In the genomic region with DNA sequence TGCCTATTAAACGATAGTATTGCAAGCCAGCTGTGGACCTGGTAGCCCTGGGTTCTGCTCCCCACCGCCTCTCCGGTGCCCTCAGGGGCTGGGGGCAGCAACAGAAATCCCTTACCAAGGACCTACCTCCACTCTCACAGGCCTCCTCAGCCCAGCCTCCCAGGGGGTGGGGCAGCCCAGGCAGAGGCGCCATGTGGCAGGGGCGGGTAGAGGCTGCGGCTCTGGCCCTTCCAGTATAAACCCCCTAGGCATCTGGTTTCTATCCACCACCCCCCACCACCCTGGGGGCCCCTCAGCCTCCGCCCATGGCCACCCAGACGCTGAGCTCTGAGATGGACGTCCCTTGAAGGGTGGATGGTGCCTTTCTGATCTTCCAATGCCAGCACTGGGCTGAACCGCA, we compare ENCODE assay signal across 10 mouse cellular contexts. TPM values are rescaled to one million over a fixed set of nuclear protein-coding genes. Genes with fewer than 3 reads are reported as not detected.
DNase-seq lines count a peak whose midpoint lies in the region; ATAC-seq lines count a peak whose summit lies in the region.
"Had no signal": no experiment of that assay in that cellular context is flagged by ENCODE, and none has a peak within 500 bp of the region (broad histone marks: within the 10 kb centered on the region; RNA-seq: fewer than 3 reads in every experiment).

No protein-coding gene starts in this region.

- H3K4me3 ChIP-seq in forebrain, embryonic 12.5 days (replicated peaks) = no peak overlapping the region
- H3K4me3 ChIP-seq in forebrain, embryonic 15.5 days = no peak overlapping the region
- H3K4me3 ChIP-seq in lung, embryonic 16.5 days (ENCODE audit: low read length) = no peak overlapping the region
- H3K4me3 ChIP-seq in intestine, embryonic 15.5 days (replicated peaks) = peak overlapping the region; percentile 18
- peak overlapping the region; percentile 13 for H3K4me3 ChIP-seq in stomach, embryonic 16.5 days (replicated peaks; ENCODE audit: low read length)
- H3K4me3 ChIP-seq: myocyte had no signal

- no peaks in the 10 kb centered on the region for H3K9me3 ChIP-seq in forebrain, embryonic 12.5 days
- no peaks in the 10 kb centered on the region for H3K9me3 ChIP-seq in forebrain, embryonic 15.5 days
- H3K9me3 ChIP-seq in lung, embryonic 16.5 days (ENCODE audit: control insufficient read depth, low read length) = no peaks in the 10 kb centered on the region
- H3K9me3 ChIP-seq in intestine, embryonic 15.5 days = no peaks in the 10 kb centered on the region
- H3K9me3 ChIP-seq in stomach, embryonic 16.5 days (replicated peaks; ENCODE audit: control insufficient read depth, low read length) = no peaks in the 10 kb centered on the region

- H3K27me3 ChIP-seq in forebrain, embryonic 12.5 days = peaks cover 63% of the 10 kb centered on the region
- peaks cover 16% of the 10 kb centered on the region for H3K27me3 ChIP-seq in forebrain, embryonic 15.5 days
- peaks cover 5% of the 10 kb centered on the region; the same call in 1 of the 2 replicates for H3K27me3 ChIP-seq in lung, embryonic 16.5 days (ENCODE audit: control insufficient read depth, insufficient read depth, low read depth, low read length)
- H3K27me3 ChIP-seq in intestine, embryonic 15.5 days (replicated peaks) = 0 out of 2 replicates have a peak, but pooled peaks cover 4% of the 10 kb centered on the region
- H3K27me3 ChIP-seq in stomach, embryonic 16.5 days (ENCODE audit: control insufficient read depth, insufficient read depth, low read length) = no peaks in the 10 kb centered on the region; the same call in none of the 2 replicates

- peaks cover 23% of the 10 kb centered on the region for H3K4me1 ChIP-seq in forebrain, embryonic 12.5 days
- peaks cover 10% of the 10 kb centered on the region; the same call in 1 of the 2 replicates for H3K4me1 ChIP-seq in forebrain, embryonic 15.5 days
- H3K4me1 ChIP-seq in lung, embryonic 16.5 days (replicated peaks; ENCODE audit: control insufficient read depth, insufficient read depth, low read length) = peaks cover 15% of the 10 kb centered on the region
- H3K4me1 ChIP-seq in intestine, embryonic 15.5 days (replicated peaks) = peaks cover 25% of the 10 kb centered on the region
- H3K4me1 ChIP-seq in stomach, embryonic 16.5 days (ENCODE audit: control insufficient read depth, insufficient read depth, low read length) = peaks cover 21% of the 10 kb centered on the region

- ATAC-seq in forebrain, embryonic 12.5 days (ENCODE audit: low FRiP score) = no peak
- no peak for ATAC-seq in forebrain, embryonic 15.5 days (replicated peaks)
- ATAC-seq in lung, embryonic 16.5 days (ENCODE audit: low read depth) = peak; percentile 55
- ATAC-seq in intestine, embryonic 15.5 days = peak; percentile 82
- peak; percentile 78 for ATAC-seq in stomach, embryonic 16.5 days (ENCODE audit: insufficient read depth, low FRiP score)
- no peak for ATAC-seq in CD4-positive, CD25-positive, alpha-beta regulatory T cell, adult 4 months

- DNase-seq in lung, adult 18-20 months = no peak
- no peak for DNase-seq in gastrocnemius, postnatal 4 days (ENCODE audit: low spot score in 2 of 2)
- DNase-seq: lung, postnatal 14 days had no signal

- H3K4me2 ChIP-seq in forebrain, embryonic 12.5 days = peak overlapping the region; percentile 17; the same call in 1 of the 2 replicates
- H3K4me2 ChIP-seq in forebrain, embryonic 15.5 days (replicated peaks) = no peak overlapping the region
- peak overlapping the region; percentile 35 for H3K4me2 ChIP-seq in lung, embryonic 16.5 days (ENCODE audit: low read depth, low read length)
- H3K4me2 ChIP-seq in intestine, embryonic 15.5 days (replicated peaks) = peak overlapping the region; percentile 55
- peak overlapping the region; percentile 48 for H3K4me2 ChIP-seq in stomach, embryonic 16.5 days (ENCODE audit: low read depth, low read length)

- H3K36me3 ChIP-seq in forebrain, embryonic 12.5 days (replicated peaks) = no peaks in the 10 kb centered on the region
- H3K36me3 ChIP-seq in forebrain, embryonic 15.5 days = no peaks in the 10 kb centered on the region
- no peaks in the 10 kb centered on the region for H3K36me3 ChIP-seq in lung, embryonic 16.5 days (ENCODE audit: control insufficient read depth, insufficient read depth, low read length)
- H3K36me3 ChIP-seq in intestine, embryonic 15.5 days = no peaks in the 10 kb centered on the region
- no peaks in the 10 kb centered on the region for H3K36me3 ChIP-seq in stomach, embryonic 16.5 days (ENCODE audit: control insufficient read depth, insufficient read depth, low read length)

- H3K9ac ChIP-seq in forebrain, embryonic 12.5 days = peak overlapping the region; percentile 7; the same call in 1 of the 2 replicates
- no peak overlapping the region for H3K9ac ChIP-seq in forebrain, embryonic 15.5 days (replicated peaks)
- peak overlapping the region; percentile 60 for H3K9ac ChIP-seq in lung, embryonic 16.5 days (ENCODE audit: low read length)
- H3K9ac ChIP-seq in intestine, embryonic 15.5 days = peak overlapping the region; percentile 29; the same call in 1 of the 2 replicates
- peak overlapping the region; percentile 57 for H3K9ac ChIP-seq in stomach, embryonic 16.5 days (ENCODE audit: low read length)

- no peak overlapping the region for H3K27ac ChIP-seq in forebrain, embryonic 12.5 days
- H3K27ac ChIP-seq in forebrain, embryonic 15.5 days (replicated peaks) = no peak overlapping the region
- H3K27ac ChIP-seq in lung, embryonic 16.5 days (ENCODE audit: low read length) = no peak overlapping the region
- H3K27ac ChIP-seq in intestine, embryonic 15.5 days = peak overlapping the region; percentile 36; the same call in 1 of the 2 replicates
- peak overlapping the region; percentile 38 for H3K27ac ChIP-seq in stomach, embryonic 16.5 days (ENCODE audit: low read length)

- WGBS in forebrain, embryonic 12.5 days = 11% methylated on average over 10 of the region's 10 CpGs
- 12% methylated on average over 10 of the region's 10 CpGs for WGBS in forebrain, embryonic 15.5 days
- 20% methylated on average over 10 of the region's 10 CpGs for WGBS in lung, embryonic 16.5 days
- WGBS in intestine, embryonic 15.5 days = 7% methylated on average over 10 of the region's 10 CpGs
- 6% methylated on average over 10 of the region's 10 CpGs for WGBS in stomach, embryonic 16.5 days

RNA-seq across cellular contexts. Expression of a gene that starts 3.7 kb away (rescaled TPM):
- polyA plus RNA-seq in forebrain, embryonic 12.5 days (2016; fragmentation: Nextera tagmentation; extraction: Ambion mirVana) = 0.32 and 0.46 TPM in 2 replicates
- 0.36 and 0.40 TPM in 2 replicates for polyA plus RNA-seq in forebrain, embryonic 15.5 days (2015; fragmentation: Nextera tagmentation; extraction: Ambion mirVana)
- 0.25 and 1.6 TPM in 2 replicates for polyA plus RNA-seq in lung, embryonic 16.5 days (2015; fragmentation: Nextera tagmentation; extraction: Ambion mirVana)
- 0.59 and 0.68 TPM in 2 replicates for polyA plus RNA-seq in intestine, embryonic 15.5 days (2015; fragmentation: Nextera tagmentation; extraction: Ambion mirVana)
- polyA plus RNA-seq in stomach, embryonic 16.5 days (2015; fragmentation: Nextera tagmentation; extraction: Ambion mirVana) = 1.3 TPM in 2 replicates
- total RNA-seq in gastrocnemius, postnatal 4 days (2021) = under 1 TPM; 0.18 to 0.22 TPM
- not detected for polyA plus RNA-seq in CD4-positive, CD25-positive, alpha-beta regulatory T cell, adult 4 months (2017; shearing (Covaris generic))

RNA-seq across cellular contexts. Expression of a gene that starts 20.2 kb away (rescaled TPM):
- polyA plus RNA-seq in forebrain, embryonic 12.5 days (2016; fragmentation: Nextera tagmentation; extraction: Ambion mirVana) = 75.0 and 78.2 TPM in 2 replicates
- 42.6 and 44.9 TPM in 2 replicates for polyA plus RNA-seq in forebrain, embryonic 15.5 days (2015; fragmentation: Nextera tagmentation; extraction: Ambion mirVana)
- polyA plus RNA-seq in lung, embryonic 16.5 days (2015; fragmentation: Nextera tagmentation; extraction: Ambion mirVana) = 73.5 and 80.3 TPM in 2 replicates
- polyA plus RNA-seq in intestine, embryonic 15.5 days (2015; fragmentation: Nextera tagmentation; extraction: Ambion mirVana) = 58.2 and 62.7 TPM in 2 replicates
- 55.4 and 57.0 TPM in 2 replicates for polyA plus RNA-seq in stomach, embryonic 16.5 days (2015; fragmentation: Nextera tagmentation; extraction: Ambion mirVana)
- total RNA-seq in gastrocnemius, postnatal 4 days (2021) = 10 to 100 TPM; 14.0 to 14.3 TPM
- polyA plus RNA-seq in CD4-positive, CD25-positive, alpha-beta regulatory T cell, adult 4 months (2017; shearing (Covaris generic)) = 10 to 100 TPM; 41.7 to 63.7 TPM

RNA-seq across cellular contexts. Expression of a gene that starts 35.2 kb away (rescaled TPM):
- polyA plus RNA-seq in forebrain, embryonic 12.5 days (2016; fragmentation: Nextera tagmentation; extraction: Ambion mirVana) = 10.8 and 11.2 TPM in 2 replicates
- polyA plus RNA-seq in forebrain, embryonic 15.5 days (2015; fragmentation: Nextera tagmentation; extraction: Ambion mirVana) = 5.4 and 5.6 TPM in 2 replicates
- polyA plus RNA-seq in lung, embryonic 16.5 days (2015; fragmentation: Nextera tagmentation; extraction: Ambion mirVana) = 10.8 and 11.2 TPM in 2 replicates
- polyA plus RNA-seq in intestine, embryonic 15.5 days (2015; fragmentation: Nextera tagmentation; extraction: Ambion mirVana) = 9.0 and 9.6 TPM in 2 replicates
- 9.5 and 10.3 TPM in 2 replicates for polyA plus RNA-seq in stomach, embryonic 16.5 days (2015; fragmentation: Nextera tagmentation; extraction: Ambion mirVana)
- total RNA-seq in gastrocnemius, postnatal 4 days (2021) = 10 to 100 TPM; 54.9 to 69.9 TPM
- 10 to 100 TPM; 19.0 to 22.2 TPM for polyA plus RNA-seq in CD4-positive, CD25-positive, alpha-beta regulatory T cell, adult 4 months (2017; shearing (Covaris generic))

RNA-seq across cellular contexts. Expression of a gene that starts 39.2 kb away (rescaled TPM):
- 105 and 110 TPM in 2 replicates for polyA plus RNA-seq in forebrain, embryonic 12.5 days (2016; fragmentation: Nextera tagmentation; extraction: Ambion mirVana)
- 98.2 and 108 TPM in 2 replicates for polyA plus RNA-seq in forebrain, embryonic 15.5 days (2015; fragmentation: Nextera tagmentation; extraction: Ambion mirVana)
- 98.3 and 101 TPM in 2 replicates for polyA plus RNA-seq in lung, embryonic 16.5 days (2015; fragmentation: Nextera tagmentation; extraction: Ambion mirVana)
- polyA plus RNA-seq in intestine, embryonic 15.5 days (2015; fragmentation: Nextera tagmentation; extraction: Ambion mirVana) = 77.8 and 88.4 TPM in 2 replicates
- 80.7 and 81.8 TPM in 2 replicates for polyA plus RNA-seq in stomach, embryonic 16.5 days (2015; fragmentation: Nextera tagmentation; extraction: Ambion mirVana)
- 10 to 100 TPM; 31.0 to 35.1 TPM for total RNA-seq in gastrocnemius, postnatal 4 days (2021)
- polyA plus RNA-seq in CD4-positive, CD25-positive, alpha-beta regulatory T cell, adult 4 months (2017; shearing (Covaris generic)) = 100 to 1,000 TPM; 119 to 124 TPM

RNA-seq across cellular contexts. Expression of a gene that starts 44.8 kb away (rescaled TPM):
- 352 and 355 TPM in 2 replicates for polyA plus RNA-seq in forebrain, embryonic 12.5 days (2016; fragmentation: Nextera tagmentation; extraction: Ambion mirVana)
- 467 and 474 TPM in 2 replicates for polyA plus RNA-seq in forebrain, embryonic 15.5 days (2015; fragmentation: Nextera tagmentation; extraction: Ambion mirVana)
- polyA plus RNA-seq in lung, embryonic 16.5 days (2015; fragmentation: Nextera tagmentation; extraction: Ambion mirVana) = 390 and 403 TPM in 2 replicates
- 306 and 309 TPM in 2 replicates for polyA plus RNA-seq in intestine, embryonic 15.5 days (2015; fragmentation: Nextera tagmentation; extraction: Ambion mirVana)
- polyA plus RNA-seq in stomach, embryonic 16.5 days (2015; fragmentation: Nextera tagmentation; extraction: Ambion mirVana) = 305 and 321 TPM in 2 replicates
- 100 to 1,000 TPM; 331 to 348 TPM for total RNA-seq in gastrocnemius, postnatal 4 days (2021)
- polyA plus RNA-seq in CD4-positive, CD25-positive, alpha-beta regulatory T cell, adult 4 months (2017; shearing (Covaris generic)) = 1,000 to 10,000 TPM; 1,296 to 1,302 TPM

Comparison
In these comparisons a context has a peak if more than half of its experiments do, and no peak if none do; other contexts are left out.
1. ATAC-seq: peak in lung, embryonic 16.5 days (single experiment), intestine, embryonic 15.5 days (single experiment) and stomach, embryonic 16.5 days (single experiment); none in forebrain, embryonic 12.5 days (single experiment), forebrain, embryonic 15.5 days (single experiment) and CD4-positive, CD25-positive, alpha-beta regulatory T cell, adult 4 months (single experiment).
2. H3K27ac ChIP-seq: peak in intestine, embryonic 15.5 days (single experiment) and stomach, embryonic 16.5 days (single experiment); none in forebrain, embryonic 12.5 days (single experiment), forebrain, embryonic 15.5 days (single experiment) and lung, embryonic 16.5 days (single experiment).
3. H3K4me3 ChIP-seq: peak in intestine, embryonic 15.5 days (single experiment) and stomach, embryonic 16.5 days (single experiment); none in forebrain, embryonic 12.5 days (single experiment), forebrain, embryonic 15.5 days (single experiment) and lung, embryonic 16.5 days (single experiment).